Mouse (Mus musculus) heart, embryonic 12.5 days (tissue): ENCODE results near the gene Bcl2a1c. TPM values are rescaled to one million over a fixed set of nuclear protein-coding genes. Genes with fewer than 3 reads are reported as not detected.
A peak's percentile ranks its signal among the peaks of the same experiment; 100 is the strongest.

Experiments
- ATAC-seq: fragments of 200-750 bp; cut with Nextera tagmentation; 2 replicates; pipeline ENCODE4 v1.8.0; 2017; ENCODE audit warnings: moderate TSS enrichment, moderate library complexity; ENCODE audit not compliant: insufficient number of reproducible peaks, low FRiP score
- H3K27ac ChIP-seq: fragments of 300-500 bp; sonication (generic); 2 replicates; pipeline ENCODE4 v1.5.1; 2016; ENCODE audit warnings: mild to moderate bottlenecking, moderate library complexity; ENCODE audit not compliant: poor library complexity, severe bottlenecking
- H3K27me3 ChIP-seq: fragments of 300-500 bp; sonication (generic); replicated peaks from 2 replicates; pipeline ENCODE4 v1.6.1; 2016; ENCODE audit warnings: mild to moderate bottlenecking, moderate library complexity
- H3K36me3 ChIP-seq: fragments of 300-500 bp; sonication (generic); 2 replicates; pipeline ENCODE4 v1.6.1; 2016; ENCODE audit warnings: mild to moderate bottlenecking, moderate library complexity
- H3K4me1 ChIP-seq: fragments of 300-500 bp; sonication (generic); replicated peaks from 2 replicates; pipeline ENCODE4 v1.6.1; 2016; ENCODE audit warnings: mild to moderate bottlenecking
- H3K4me2 ChIP-seq: fragments of 300-500 bp; sonication (generic); 2 replicates; pipeline ENCODE4 v1.6.1; 2016; ENCODE audit warnings: mild to moderate bottlenecking, moderate library complexity
- H3K4me3 ChIP-seq: fragments of 300-500 bp; sonication (generic); 2 replicates; pipeline ENCODE4 v1.5.1; 2016; ENCODE audit warnings: mild to moderate bottlenecking
- H3K9ac ChIP-seq: fragments of 300-500 bp; sonication (generic); 2 replicates; pipeline ENCODE4 v1.6.1; 2016; ENCODE audit warnings: mild to moderate bottlenecking, moderate library complexity
- H3K9me3 ChIP-seq: fragments of 300-500 bp; sonication (generic); replicated peaks from 2 replicates; pipeline ENCODE4 v1.6.1; 2016; ENCODE audit warnings: mild to moderate bottlenecking, moderate library complexity
- WGBS: fragments of 180-500 bp; shearing (Covaris S2); methylation state at CpG from one replicate; pipeline ENCODE4 v1.1.7; 2016; 5-methylcytosine and 5-hydroxymethylcytosine counted together
- polyA plus RNA-seq: library from polyadenylated mRNA; unstranded; fragments of >200 nt; fragmentation: Nextera tagmentation; extraction: Ambion mirVana; gene quantifications from 2 replicates; pipeline ENCODE4 v1.2.1, GENCODE M21; 2016

The Bcl2a1c gene
- polyA plus RNA-seq, 1 experiment from 2014 or later = not detected

DNA sequence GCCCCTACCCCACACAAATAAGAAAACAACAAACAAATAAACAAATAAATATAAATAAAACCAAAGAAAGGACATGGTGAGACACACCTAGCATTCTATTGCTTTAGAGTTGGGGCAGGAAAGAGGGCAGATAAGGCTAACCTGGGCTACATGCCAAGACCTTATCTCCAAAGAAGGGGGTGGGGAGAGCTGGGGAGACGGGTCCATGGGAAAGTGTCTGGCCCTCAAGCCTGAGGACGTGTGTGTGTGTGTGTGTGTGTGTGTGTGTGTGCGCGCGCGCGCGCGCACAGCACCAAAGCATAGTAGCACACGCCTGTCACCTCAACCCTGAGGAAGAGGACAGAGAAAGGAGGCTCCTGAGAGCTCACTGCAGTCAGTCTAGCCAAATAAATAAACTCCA, 47.2 kb downstream of the Bcl2a1c start:
- Histone ChIP-seq H3K9ac (no peak overlapping the region), H3K27ac (no peak overlapping the region), H3K27me3 (no peaks in the 10 kb centered on the region), H3K36me3 (peaks cover 71% of the 10 kb centered on the region), H3K4me2 (no peak overlapping the region), H3K9me3 (no peaks in the 10 kb centered on the region), H3K4me3 (no peak overlapping the region), H3K4me1 (peaks cover 14% of the 10 kb centered on the region)
- WGBS = 66% methylated on average over 10 of the region's 10 CpGs
- ATAC-seq = peak; percentile 66; the same call in 1 of the 2 replicates

DNA sequence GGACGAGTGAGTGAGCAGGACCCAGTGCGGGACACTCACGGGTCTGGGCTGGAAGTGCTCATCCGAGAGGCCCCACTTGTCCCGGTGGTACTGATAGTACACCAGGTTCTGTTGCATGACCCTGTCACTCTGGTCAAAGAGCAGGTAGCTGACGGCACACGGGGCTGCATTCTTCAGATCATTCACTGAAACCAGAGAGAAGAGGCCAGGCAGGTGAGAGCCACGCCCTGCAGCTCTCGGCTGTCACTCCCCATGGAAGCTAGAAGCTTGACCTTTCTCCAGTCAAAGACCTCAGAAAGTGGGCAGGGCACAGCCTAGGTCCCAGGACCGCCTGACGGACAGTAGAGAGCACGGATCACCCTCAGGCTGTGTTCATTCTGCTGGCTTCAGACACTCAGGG, 49.9 kb downstream of the Bcl2a1c start:
- Histone ChIP-seq H3K27me3 (no peaks in the 10 kb centered on the region), H3K27ac (no peak overlapping the region), H3K4me2 (no peak overlapping the region), H3K36me3 (peaks cover 79% of the 10 kb centered on the region), H3K4me1 (peaks cover 14% of the 10 kb centered on the region), H3K9me3 (no peaks in the 10 kb centered on the region), H3K9ac (no peak overlapping the region), H3K4me3 (no peak overlapping the region)
- 84% methylated on average over 12 of the region's 12 CpGs for WGBS
- ATAC-seq = no peak

Other genes with a start within 250 kb of the Bcl2a1c start
- 144 and 150 TPM in 2 replicates for gene Crtap, start 60.5 kb downstream of the Bcl2a1c start, polyA plus RNA-seq
- gene Glb1, start 70.9 kb downstream of the Bcl2a1c start, polyA plus RNA-seq = 46.2 and 47.3 TPM in 2 replicates
- gene Tmppe, start 71.0 kb downstream of the Bcl2a1c start, polyA plus RNA-seq = 11.4 and 11.9 TPM in 2 replicates
- not detected in 2 replicates for gene Ccr4, start 174.8 kb downstream of the Bcl2a1c start, polyA plus RNA-seq
- 0.64 and 1.3 TPM in 2 replicates for gene C130032M10Rik, start 185.6 kb downstream of the Bcl2a1c start, polyA plus RNA-seq
- gene Trim71, start 234.2 kb downstream of the Bcl2a1c start, polyA plus RNA-seq = 0.40 and 0.63 TPM in 2 replicates